Mouse (Mus musculus): ENCODE data around the gene Daam2. TPM values are rescaled to one million over a fixed set of nuclear protein-coding genes. Genes with fewer than 3 reads are reported as not detected.
"Not testable (repeated sequence)": the region's sequence is repeated elsewhere in the genome, so short reads cannot be mapped to it uniquely, and the experiment has no call there.

The Daam2 gene
- total RNA-seq, 2 experiments from 2014 or later = not detected

GRCm38 (mm10) chr17:49437306-49437705 lies 126.8 kb downstream of the Daam2 start:
- not testable (repeated sequence) for ATAC-seq (replicated peaks; ENCODE audit: low FRiP score, poor library complexity, severe bottlenecking)

GRCm38 (mm10) chr17:49436631-49437030 lies 127.5 kb downstream of the Daam2 start:
- ATAC-seq (replicated peaks; ENCODE audit: low FRiP score, poor library complexity, severe bottlenecking) = peak; percentile 55

GRCm38 (mm10) chr17:49435081-49435480 lies 129.1 kb downstream of the Daam2 start:
- no peak for ATAC-seq (replicated peaks; ENCODE audit: low FRiP score, poor library complexity, severe bottlenecking)

- ATAC-seq (replicated peaks; ENCODE audit: low FRiP score, poor library complexity, severe bottlenecking) = no peak
Observed at GRCm38 (mm10) chr17:49434236-49434635, 129.9 kb downstream of the Daam2 start.

- no peak for ATAC-seq (replicated peaks; ENCODE audit: low FRiP score, poor library complexity, severe bottlenecking)
Observed at GRCm38 (mm10) chr17:49433071-49433470, 131.1 kb downstream of the Daam2 start.

GRCm38 (mm10) chr17:49432071-49432711 lies 132.0 kb downstream of the Daam2 start:
- peak; percentile 42 for ATAC-seq (replicated peaks; ENCODE audit: low FRiP score, poor library complexity, severe bottlenecking)

GRCm38 (mm10) chr17:49431176-49431575 lies 133.0 kb downstream of the Daam2 start:
- ATAC-seq (replicated peaks; ENCODE audit: low FRiP score, poor library complexity, severe bottlenecking) = no peak

GRCm38 (mm10) chr17:49430136-49430535 lies 134.0 kb downstream of the Daam2 start:
- ATAC-seq (replicated peaks; ENCODE audit: low FRiP score, poor library complexity, severe bottlenecking) = no peak

GRCm38 (mm10) chr17:49429471-49430129 lies 134.5 kb downstream of the Daam2 start:
- peak; percentile 11; the same call in 1 of the 2 replicates for ATAC-seq (replicated peaks; ENCODE audit: low FRiP score, poor library complexity, severe bottlenecking)

- peak; percentile 44 for ATAC-seq (replicated peaks; ENCODE audit: low FRiP score, poor library complexity, severe bottlenecking)
Observed at GRCm38 (mm10) chr17:49428751-49429415, 135.3 kb downstream of the Daam2 start.

GRCm38 (mm10) chr17:49428239-49428688 lies 135.9 kb downstream of the Daam2 start, which contains the start of gene Mocs1:
Gene Mocs1 (plus strand): TSS chr17:49428362.
- peak; percentile 89 for ATAC-seq (replicated peaks; ENCODE audit: low FRiP score, poor library complexity, severe bottlenecking)

- no peak for ATAC-seq (replicated peaks; ENCODE audit: low FRiP score, poor library complexity, severe bottlenecking)
Observed at GRCm38 (mm10) chr17:49427631-49428238, 136.4 kb downstream of the Daam2 start.

- no peak for ATAC-seq (replicated peaks; ENCODE audit: low FRiP score, poor library complexity, severe bottlenecking)
Observed at GRCm38 (mm10) chr17:49423872-49424271, 140.3 kb downstream of the Daam2 start.

- no peak for ATAC-seq (replicated peaks; ENCODE audit: low FRiP score, poor library complexity, severe bottlenecking)
Observed at GRCm38 (mm10) chr17:49423067-49423325, 141.1 kb downstream of the Daam2 start.

- ATAC-seq (replicated peaks; ENCODE audit: low FRiP score, poor library complexity, severe bottlenecking) = no peak
Observed at GRCm38 (mm10) chr17:49422286-49423066, 141.7 kb downstream of the Daam2 start.

GRCm38 (mm10) chr17:49419813-49420212 lies 144.3 kb downstream of the Daam2 start:
- ATAC-seq (replicated peaks; ENCODE audit: low FRiP score, poor library complexity, severe bottlenecking) = no peak

GRCm38 (mm10) chr17:49416228-49416627 lies 147.9 kb downstream of the Daam2 start:
- no peak for ATAC-seq (replicated peaks; ENCODE audit: low FRiP score, poor library complexity, severe bottlenecking)

GRCm38 (mm10) chr17:49413554-49413953 lies 150.6 kb downstream of the Daam2 start:
- peak; percentile 96 for ATAC-seq (replicated peaks; ENCODE audit: low FRiP score, poor library complexity, severe bottlenecking)

- no peak for ATAC-seq (replicated peaks; ENCODE audit: low FRiP score, poor library complexity, severe bottlenecking)
Observed at GRCm38 (mm10) chr17:49412974-49413373, 151.2 kb downstream of the Daam2 start.
